Mouse (Mus musculus) G1E (cell line): ENCODE results near the gene Nr3c2.

Experiments used
- CTCF ChIP-seq: IDR thresholded peaks from 2 replicates; pipeline ENCODE4 v1.5.1; 2012; ENCODE audit warnings: low read depth, low read length, inconsistent platforms, mixed read lengths
- GATA1 ChIP-seq: IDR thresholded peaks from 2 replicates; pipeline ENCODE4 v1.6.1; 2012; ENCODE audit warnings: borderline replicate concordance, low read length, inconsistent platforms, mixed read lengths
- POLR2AphosphoS5 ChIP-seq: IDR thresholded peaks from 2 replicates; pipeline ENCODE4 v1.6.1; 2012; ENCODE audit warnings: low read depth, low read length, inconsistent platforms; ENCODE audit not compliant: insufficient replicate concordance
- TAL1 ChIP-seq: conservative IDR thresholded peaks from 2 replicates; pipeline ENCODE4 v1.6.1; 2012; ENCODE audit warnings: low read depth, low read length, inconsistent platforms, mixed read lengths

- TF ChIP-seq CTCF: no peak
- no peak for TF ChIP-seq POLR2AphosphoS5
- TF ChIP-seq TAL1: no peak
- TF ChIP-seq GATA1: no peak
These were observed 376.3 kb downstream of the Nr3c2 start for GRCm38 (mm10) chr8:77275571-77275970.
